Comparison of ENCODE assay signal across 8 mouse cellular contexts in the genomic region with DNA sequence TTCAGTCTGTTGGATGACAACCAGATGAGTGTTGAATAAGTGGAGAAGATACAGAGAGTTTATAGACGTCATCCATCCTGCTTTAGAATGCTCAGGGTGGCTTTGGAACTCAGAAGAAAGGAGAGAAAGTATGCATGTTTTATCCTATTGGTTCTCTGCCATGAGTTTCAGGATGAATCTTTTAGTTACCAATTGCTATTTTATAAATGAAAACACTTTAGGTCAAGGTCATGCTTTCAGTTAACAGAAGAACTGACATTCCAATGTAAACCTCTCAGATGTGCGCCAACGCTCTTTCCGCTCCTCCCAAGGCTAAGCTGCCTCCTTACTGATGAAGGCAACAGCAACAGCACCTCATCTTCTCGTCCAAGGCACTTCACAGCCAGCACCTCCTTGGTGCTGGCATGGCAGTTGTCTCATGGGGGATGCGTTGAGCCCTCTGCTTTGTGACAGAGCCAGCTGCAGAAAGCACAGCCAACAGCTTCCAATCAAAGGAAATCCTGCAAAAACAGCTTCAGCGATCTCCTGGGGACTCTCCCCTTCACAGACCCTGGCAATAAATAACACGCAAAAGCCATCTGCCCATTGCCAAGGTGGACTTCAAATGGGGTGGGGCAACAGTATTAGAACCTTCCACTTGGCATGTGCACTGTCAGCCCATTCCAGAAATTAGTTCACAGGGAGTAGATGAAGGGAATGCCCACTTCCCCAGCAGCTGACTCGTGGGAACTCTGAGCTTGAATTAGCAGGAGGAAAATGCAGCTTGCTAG.
A peak's percentile ranks its signal among the peaks of the same experiment; 100 is the strongest.
DNase-seq lines count a peak whose midpoint lies in the region.

No protein-coding gene starts in this region.

- intact Hi-C loops in left cerebral cortex, postnatal 36 days (cut with DNase I): no loop called here

- peak; percentile 4 for DNase-seq in layer of hippocampus, adult 11-12 months (ENCODE audit: low spot score)
- DNase-seq in layer of hippocampus, postnatal 25 days (ENCODE audit: extremely low spot score in 1 of 2, low spot score in 1 of 2): no peak
- DNase-seq in adrenal gland, postnatal 14 days: peak; percentile 51
- DNase-seq in gastrocnemius, postnatal 10 days: peak; percentile 8
- peak; percentile 36 to 56 for DNase-seq in kidney, postnatal 36 days
- DNase-seq in ovary, postnatal 14 days (ENCODE audit: low spot score): peak; percentile 10
- DNase-seq in adipocyte (ENCODE audit: low spot score): no peak
- DNase-seq in left cerebral cortex, postnatal 36 days (ENCODE audit: low spot score in 2 of 2): no peak

Comparison
In these comparisons a context has a peak if more than half of its experiments do, and no peak if none do; other contexts are left out.
1. DNase-seq: peak in layer of hippocampus, adult 11-12 months (single experiment), adrenal gland, postnatal 14 days (single experiment), gastrocnemius, postnatal 10 days (single experiment), kidney, postnatal 36 days (2 of 2) and ovary, postnatal 14 days (single experiment); none in layer of hippocampus, postnatal 25 days (0 of 2), adipocyte (single experiment) and left cerebral cortex, postnatal 36 days (0 of 2).